Mouse (Mus musculus): ENCODE results near the gene Psmd1.
"Not testable (repeated sequence)": the region's sequence is repeated elsewhere in the genome, so short reads cannot be mapped to it uniquely, and the experiment has no call there.

The Psmd1 gene

GRCm38 (mm10) chr1:86064271-86064991 is at the start of gene Psmd1:
Gene Psmd1, plus strand, starts transcription at chr1:86064387.
- peak; percentile 94 for DNase-seq (ENCODE audit: low spot score in 2 of 2)

- not testable (repeated sequence) for DNase-seq (ENCODE audit: low spot score in 2 of 2)
Observed at GRCm38 (mm10) chr1:86015758-86016157, 48.4 kb upstream of the Psmd1 start.

DNA sequence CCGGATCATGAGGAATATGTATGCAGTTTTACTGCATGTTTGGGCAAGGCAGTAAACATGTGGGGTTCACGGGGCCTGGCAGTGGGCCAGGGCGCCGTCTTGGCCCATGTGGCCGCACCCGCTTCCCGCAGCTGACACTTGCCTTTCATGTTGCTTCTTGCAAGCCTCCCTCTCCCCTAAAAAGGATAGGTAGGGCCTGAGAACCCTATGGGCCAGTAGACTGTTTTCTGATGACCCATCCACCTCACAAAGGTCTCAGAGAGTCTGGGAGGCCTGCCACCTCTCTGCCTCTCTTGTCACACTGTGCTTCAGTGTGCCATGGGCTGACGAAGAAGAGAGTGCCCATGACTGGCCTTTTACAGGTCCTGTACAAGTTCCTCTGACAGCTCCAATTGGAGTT is 47.7 kb upstream of the Psmd1 start, which contains the start of gene Spata3:
Gene Spata3, plus strand, starts transcription at position 301 of the 400 bp plus-strand sequence.
- no peak for DNase-seq (ENCODE audit: low spot score in 2 of 2)

DNA sequence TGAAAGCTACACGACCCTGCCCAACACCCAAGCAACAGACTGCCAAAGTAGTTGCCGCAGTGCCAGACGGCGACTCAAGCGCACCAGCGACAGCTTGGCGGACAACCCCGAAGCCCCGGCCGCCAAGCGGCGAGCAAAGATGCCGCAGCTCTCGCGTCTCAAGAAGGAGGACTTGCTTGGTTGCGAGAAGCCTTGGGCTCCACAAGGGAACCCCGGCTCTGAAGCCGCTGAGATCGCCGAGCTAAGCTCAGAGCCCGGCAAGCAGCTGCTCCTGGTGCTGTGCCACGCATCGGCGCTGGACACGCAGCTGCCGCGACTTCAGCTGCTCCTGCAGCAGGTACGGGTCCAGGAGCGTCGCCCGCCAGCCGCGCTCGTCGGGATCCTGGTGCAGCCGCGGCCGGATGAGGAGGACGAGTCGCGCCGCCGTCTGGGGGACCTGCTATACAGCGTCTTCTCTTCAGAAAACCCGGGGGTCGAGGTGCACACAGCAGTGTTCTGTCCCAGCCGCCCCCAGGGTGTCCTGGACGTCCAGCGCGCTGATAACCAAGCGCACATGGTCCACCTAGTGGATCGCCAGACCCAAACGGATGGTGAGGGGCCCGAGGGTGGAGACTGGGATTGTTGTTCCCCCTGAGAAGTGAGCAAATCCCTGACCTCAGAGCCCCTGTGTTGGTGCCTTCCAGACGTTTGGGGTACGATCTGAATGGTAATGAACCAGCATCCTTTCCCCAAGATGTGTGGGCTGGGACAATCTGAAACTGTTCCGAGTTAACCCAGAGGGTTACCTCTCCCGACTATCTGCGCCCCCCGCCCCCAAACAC is 45.7 kb upstream of the Psmd1 start:
- DNase-seq (ENCODE audit: low spot score in 2 of 2): peak; percentile 12 to 50

DNA sequence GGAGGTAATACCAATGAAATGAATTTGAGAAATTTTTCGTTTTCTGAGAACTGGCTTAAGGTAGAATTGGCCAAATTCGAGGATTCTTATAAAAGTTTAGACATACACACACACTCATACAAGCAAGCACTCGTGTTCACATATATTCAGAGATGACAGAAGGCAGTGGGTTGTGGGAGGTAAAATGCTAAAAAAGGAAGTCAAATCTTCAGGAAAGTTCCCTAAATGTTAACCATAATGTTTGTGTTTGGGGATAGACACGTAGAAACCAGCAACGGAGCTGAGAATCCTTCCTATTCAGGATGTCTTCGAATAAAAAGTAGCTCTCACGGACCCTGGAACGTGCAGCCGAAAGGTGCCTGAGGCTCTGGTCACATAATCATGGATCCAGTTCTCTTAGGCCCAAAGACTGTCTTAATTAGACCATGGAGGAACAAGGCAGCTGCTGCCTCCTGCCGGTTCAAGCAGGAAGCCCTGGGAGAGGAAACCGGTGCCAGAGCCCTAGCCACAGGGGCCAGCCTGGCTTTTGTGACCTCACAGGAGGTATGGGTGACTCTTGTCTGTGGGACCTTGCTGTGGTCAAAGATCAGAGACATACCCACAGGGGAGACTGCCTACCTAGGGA is 42.7 kb upstream of the Psmd1 start:
- DNase-seq (ENCODE audit: low spot score in 2 of 2): no peak

DNA sequence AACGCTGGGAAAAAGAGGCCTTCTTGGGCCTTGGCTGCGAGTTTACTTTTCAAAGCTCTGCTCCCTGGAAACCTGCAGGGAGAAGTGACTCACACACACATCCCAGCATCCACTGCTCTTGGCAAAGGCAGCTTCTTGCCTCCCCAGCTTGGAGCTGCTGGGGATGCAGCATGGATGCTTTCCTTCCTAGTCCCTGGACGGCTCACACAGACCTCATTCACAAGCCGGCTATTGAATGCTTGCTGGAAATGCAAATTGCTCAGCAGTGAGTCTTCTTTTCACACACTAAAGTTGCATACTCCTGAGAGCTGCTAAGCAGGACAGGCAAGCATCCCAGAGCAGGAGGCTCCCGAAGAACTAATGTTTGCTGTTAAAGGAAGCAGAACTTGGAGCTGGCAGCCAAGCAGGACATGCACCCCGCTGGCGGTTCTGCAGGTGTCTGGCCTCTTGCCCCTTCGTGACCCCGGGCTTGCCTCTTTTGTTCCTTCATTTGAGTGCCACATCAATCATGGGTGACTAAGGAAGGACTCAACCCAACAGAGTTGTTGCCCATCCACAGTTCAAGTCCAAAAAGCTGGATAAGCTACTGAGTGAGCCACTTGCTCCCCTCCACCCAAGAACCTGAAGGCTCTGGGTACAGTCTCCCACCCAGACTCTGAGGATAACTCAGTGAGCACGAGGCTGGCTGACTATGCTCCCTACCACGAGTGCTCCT is 31.8 kb upstream of the Psmd1 start:
- no peak for DNase-seq (ENCODE audit: low spot score in 2 of 2)

- no peak for DNase-seq (ENCODE audit: low spot score in 2 of 2)
Observed at GRCm38 (mm10) chr1:86038191-86038951, 25.8 kb upstream of the Psmd1 start.

DNA sequence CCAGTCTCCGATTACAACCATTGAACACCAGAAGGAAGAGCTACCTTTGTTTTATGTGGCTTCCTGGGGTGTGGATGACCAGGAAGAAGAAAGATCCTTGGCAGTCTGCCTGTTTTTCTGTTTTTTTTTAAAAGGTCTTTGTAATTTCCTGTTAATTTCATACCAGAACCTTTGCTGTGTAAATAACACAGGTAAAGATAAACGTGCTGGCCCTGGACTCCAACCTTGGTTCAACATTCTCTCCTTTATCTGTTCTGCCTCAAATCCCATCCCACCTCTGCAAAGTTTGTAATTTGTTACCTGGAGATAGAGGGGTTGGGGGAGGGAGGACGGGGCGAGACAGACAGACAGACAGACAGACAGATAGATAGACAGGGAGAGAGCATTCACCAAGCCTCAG is 24.1 kb upstream of the Psmd1 start:
- no peak for DNase-seq (ENCODE audit: low spot score in 2 of 2)

DNA sequence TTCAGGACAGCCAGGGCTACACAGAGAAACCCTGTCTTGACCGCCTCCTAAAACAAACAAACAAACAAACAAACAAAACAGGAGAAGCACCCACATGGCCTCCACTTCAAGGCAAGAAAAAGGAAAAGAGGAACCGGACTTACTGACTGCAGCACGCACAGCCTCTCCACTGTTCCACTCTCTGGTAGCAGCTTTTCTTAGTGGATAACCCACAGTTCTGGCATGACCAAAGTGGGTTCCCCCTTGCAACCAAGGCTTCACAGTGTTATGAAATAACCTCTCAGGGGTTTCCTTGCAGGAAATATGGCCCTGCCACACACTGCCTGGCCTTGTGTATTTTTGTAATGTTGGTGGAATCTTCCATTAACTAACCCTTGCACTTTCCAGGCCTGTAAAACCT is 23.4 kb upstream of the Psmd1 start:
- DNase-seq (ENCODE audit: low spot score in 2 of 2): no peak

DNA sequence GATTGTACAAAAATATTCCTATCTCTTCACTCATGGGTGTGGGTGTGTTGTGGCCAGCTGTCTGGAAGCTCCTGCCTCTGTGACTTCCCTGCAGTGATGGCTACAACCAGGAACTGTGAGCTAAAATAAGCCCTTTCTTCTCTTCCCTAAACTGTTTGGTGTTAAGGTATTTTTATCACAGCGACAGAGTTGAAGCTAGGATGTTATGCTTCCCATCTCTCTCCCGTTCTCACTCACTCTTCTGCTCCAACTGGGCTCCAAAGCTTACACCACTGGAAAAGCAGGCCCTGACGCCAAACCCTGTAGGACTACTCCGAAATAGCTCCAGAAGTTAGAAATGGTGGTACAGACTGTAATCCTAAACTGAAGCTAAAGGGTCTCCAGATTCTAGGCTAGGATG is 19.1 kb upstream of the Psmd1 start:
- no peak for DNase-seq (ENCODE audit: low spot score in 2 of 2)

- peak; percentile 6 to 27 for DNase-seq (ENCODE audit: low spot score in 2 of 2)
Observed at GRCm38 (mm10) chr1:86045848-86046805, 18.1 kb upstream of the Psmd1 start, which contains the start of gene 2810459M11Rik. Gene 2810459M11Rik, plus strand, starts transcription at chr1:86045863.

GRCm38 (mm10) chr1:86046833-86047563 is 17.2 kb upstream of the Psmd1 start:
- no peak for DNase-seq (ENCODE audit: low spot score in 2 of 2)

GRCm38 (mm10) chr1:86048231-86048630 is 16.0 kb upstream of the Psmd1 start:
- no peak for DNase-seq (ENCODE audit: low spot score in 2 of 2)

- no peak for DNase-seq (ENCODE audit: low spot score in 2 of 2)
Observed at GRCm38 (mm10) chr1:86048744-86049143, 15.4 kb upstream of the Psmd1 start.

DNA sequence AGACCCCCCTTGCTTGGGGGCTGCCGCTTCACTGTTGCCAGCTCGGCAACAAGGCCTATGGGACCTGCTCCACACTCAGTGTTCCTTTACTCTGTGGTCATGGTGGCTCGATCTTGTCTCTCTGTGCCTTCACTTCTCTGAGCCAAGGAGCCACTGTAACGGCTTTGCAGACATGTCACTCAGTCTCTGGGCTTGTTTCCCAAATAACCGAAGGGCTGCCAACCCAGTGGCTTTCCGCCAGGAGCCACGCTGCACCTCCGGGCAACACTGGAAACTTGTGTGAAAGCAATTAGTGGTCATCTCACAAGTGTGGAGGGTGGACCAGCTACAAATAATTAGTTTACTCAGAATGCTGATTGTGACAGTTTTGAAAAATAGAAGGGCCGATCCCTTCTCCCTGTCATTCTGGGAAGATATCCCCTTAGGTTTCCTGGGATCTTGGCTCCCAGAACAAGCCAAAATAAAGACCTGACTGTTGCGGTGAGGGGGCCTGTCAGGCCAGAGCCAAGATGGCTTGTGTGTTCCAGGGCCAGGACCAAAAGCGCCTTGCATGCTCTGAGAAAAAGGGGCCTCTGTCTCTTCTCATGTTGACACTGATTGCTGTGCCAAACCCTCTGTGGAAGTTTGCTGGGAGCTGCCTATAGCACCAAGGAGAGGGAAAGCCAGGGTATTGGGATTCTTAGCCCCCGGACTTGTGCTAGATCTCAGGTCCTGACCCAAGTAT is 10.8 kb upstream of the Psmd1 start:
- no peak for DNase-seq (ENCODE audit: low spot score in 2 of 2)

DNA sequence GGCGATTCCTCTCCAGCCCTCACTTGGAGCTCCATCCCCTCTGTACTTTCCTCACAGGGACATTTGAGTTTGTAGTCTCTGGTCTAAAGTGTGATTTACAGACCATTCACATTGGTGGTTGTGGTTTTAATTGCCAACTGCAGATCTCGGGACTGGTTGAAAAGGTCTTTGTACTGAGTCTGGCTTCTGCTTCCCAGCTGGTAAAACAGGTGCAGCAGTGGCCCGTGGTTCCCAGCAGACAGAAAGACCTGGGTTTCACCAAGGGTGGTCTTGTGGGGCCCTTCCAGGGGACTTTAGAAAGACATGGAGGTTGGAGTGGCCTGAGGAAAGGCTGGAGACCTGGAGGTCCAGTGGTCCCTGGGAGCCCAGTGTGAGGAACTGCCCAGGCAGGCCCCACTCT is 9.2 kb upstream of the Psmd1 start:
- no peak for DNase-seq (ENCODE audit: low spot score in 2 of 2)

DNA sequence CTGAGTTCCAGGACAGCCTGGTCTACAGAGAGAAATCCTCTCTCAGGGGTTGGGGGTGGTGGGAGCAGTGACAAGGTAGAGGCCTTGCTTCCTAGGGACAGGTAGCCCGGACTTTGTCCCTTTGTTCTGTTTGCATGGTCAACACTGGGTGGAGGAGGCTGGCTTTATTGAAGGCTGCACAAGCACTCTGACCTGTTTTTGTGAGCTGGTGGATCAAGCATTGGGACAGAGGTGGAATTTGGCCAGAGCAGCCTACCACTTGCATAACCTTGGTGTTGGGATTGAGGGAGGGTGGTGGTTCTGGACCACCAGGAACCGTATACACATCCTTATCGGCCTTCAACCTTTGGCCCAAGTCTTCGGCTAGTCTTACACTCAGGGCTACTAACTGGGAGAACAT is 7.9 kb upstream of the Psmd1 start:
- no peak for DNase-seq (ENCODE audit: low spot score in 2 of 2)

Data from spleen, postnatal 10 days (tissue).